Mouse (Mus musculus): Measurements from ENCODE around the gene Lce1a2.

DNA sequence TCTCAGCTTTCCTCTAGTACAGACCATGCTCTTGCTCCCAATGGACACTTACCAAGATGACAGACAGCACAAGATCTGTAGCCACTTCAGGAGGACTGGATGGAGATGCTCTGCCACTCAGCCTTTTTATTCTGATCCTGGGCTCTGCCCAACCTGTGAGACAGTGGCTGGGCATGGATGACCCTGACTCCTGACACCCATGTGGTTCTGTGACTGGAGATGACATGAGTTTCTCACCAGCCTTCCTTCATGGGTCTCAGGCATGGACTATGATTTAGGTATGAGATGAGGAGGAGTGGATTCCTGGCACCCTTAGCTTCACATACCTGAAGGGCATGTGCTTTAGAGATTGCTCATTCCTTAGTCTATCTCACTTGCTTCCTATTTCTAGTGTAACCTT is 13.3 kb downstream of the Lce1a2 start, which contains the start of gene Lce1b:
- TF ChIP-seq CTCF (conservative IDR thresholded peaks at IDR 0.05; ENCODE audit: insufficient read depth, insufficient read length, low read depth, low read length) (no peak), POLR2A (IDR thresholded peaks at IDR 0.05; ENCODE audit: low read depth, low read length) (no peak)
